Mouse (Mus musculus) urinary bladder, postnatal 4 days (tissue): ENCODE data around the gene Edn3.

Experiments
- DNase-seq, 2 experiments: peaks; one replicate each; pipeline ENCODE4 v3.0.0; 2021 to 2022; ENCODE audit warnings: low spot score in 2 of 2

Gene Edn3

GRCm38 (mm10) chr2:174760479-174761121 lies at the start of gene Edn3:
Edn3 (plus strand) TSS chr2:174760619.
- no peak for DNase-seq

- no peak for DNase-seq
These were observed 48.4 kb upstream of the Edn3 start for GRCm38 (mm10) chr2:174712043-174712442.

GRCm38 (mm10) chr2:174715938-174716337 lies 44.5 kb upstream of the Edn3 start:
- no peak for DNase-seq

GRCm38 (mm10) chr2:174717857-174718256 lies 42.6 kb upstream of the Edn3 start:
- no peak for DNase-seq

GRCm38 (mm10) chr2:174727114-174727823 lies 33.1 kb upstream of the Edn3 start:
- DNase-seq = peak in 1 of 2 experiments; percentile 50

GRCm38 (mm10) chr2:174731939-174732338 lies 28.5 kb upstream of the Edn3 start:
- peak in 1 of 2 experiments; percentile 32 for DNase-seq

- DNase-seq = no peak
These were observed 25.1 kb upstream of the Edn3 start for GRCm38 (mm10) chr2:174735270-174735669.

GRCm38 (mm10) chr2:174747182-174747581 lies 13.2 kb upstream of the Edn3 start:
- no peak for DNase-seq

- DNase-seq = no peak
These were observed 12.0 kb upstream of the Edn3 start for GRCm38 (mm10) chr2:174748381-174748780.

- no peak for DNase-seq
These were observed 7.2 kb upstream of the Edn3 start for GRCm38 (mm10) chr2:174753197-174753596.

- no peak for DNase-seq
These were observed 6.2 kb upstream of the Edn3 start for GRCm38 (mm10) chr2:174754231-174754630.

GRCm38 (mm10) chr2:174759189-174759588 lies 1.2 kb upstream of the Edn3 start:
- DNase-seq = no peak

- no peak for DNase-seq
These were observed 1.2 kb downstream of the Edn3 start for GRCm38 (mm10) chr2:174761452-174762101.

GRCm38 (mm10) chr2:174762310-174762709 lies 1.9 kb downstream of the Edn3 start:
- DNase-seq = no peak

GRCm38 (mm10) chr2:174768891-174769528 lies 8.6 kb downstream of the Edn3 start:
- DNase-seq = no peak

- DNase-seq = no peak
These were observed 14.0 kb downstream of the Edn3 start for GRCm38 (mm10) chr2:174774177-174775111.

- DNase-seq = no peak
These were observed 21.6 kb downstream of the Edn3 start for GRCm38 (mm10) chr2:174782016-174782415.

- no peak for DNase-seq
These were observed 22.5 kb downstream of the Edn3 start for GRCm38 (mm10) chr2:174782880-174783279.

GRCm38 (mm10) chr2:174788830-174789229 lies 28.4 kb downstream of the Edn3 start:
- no peak for DNase-seq

GRCm38 (mm10) chr2:174792436-174793125 lies 32.2 kb downstream of the Edn3 start:
- no peak for DNase-seq

GRCm38 (mm10) chr2:174793181-174793580 lies 32.8 kb downstream of the Edn3 start:
- no peak for DNase-seq
